Mouse (Mus musculus) kidney, adult 9 months (tissue): ENCODE data around the gene Iqcf4.
A peak's percentile ranks its signal among the peaks of the same experiment; 100 is the strongest.
"Not testable (repeated sequence)": the region's sequence is repeated elsewhere in the genome, so short reads cannot be mapped to it uniquely, and the experiment has no call there.

Source experiments
- DNase-seq: peaks from one replicate; pipeline ENCODE4 v3.0.0; 2022

The Iqcf4 gene

DNA sequence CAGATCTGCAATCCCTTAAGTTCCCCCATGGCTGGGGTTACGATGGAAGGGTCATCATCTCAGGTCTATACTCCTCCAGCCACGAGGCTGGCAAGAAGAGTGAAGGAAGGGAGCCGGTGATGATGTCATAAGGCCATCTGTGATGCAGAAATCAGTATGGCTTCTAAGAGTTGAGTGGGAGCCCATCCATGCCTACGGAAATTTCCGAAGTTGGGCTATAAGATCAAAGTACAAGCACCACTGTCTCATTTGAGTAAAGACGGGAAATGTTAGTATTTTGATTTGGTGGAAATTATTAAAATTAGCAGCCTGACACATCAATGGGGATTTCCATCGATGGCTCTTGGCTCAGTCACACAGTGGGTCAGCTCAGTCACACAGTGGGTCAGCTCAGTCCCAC is at the start of gene Iqcf4:
Gene Iqcf4 (minus strand): TSS at position 101 of the 400 bp plus-strand sequence.
- no peak for DNase-seq

- no peak for DNase-seq
These were observed 46.7 kb upstream of the Iqcf4 start for GRCm38 (mm10) chr9:106617496-106617895.

DNA sequence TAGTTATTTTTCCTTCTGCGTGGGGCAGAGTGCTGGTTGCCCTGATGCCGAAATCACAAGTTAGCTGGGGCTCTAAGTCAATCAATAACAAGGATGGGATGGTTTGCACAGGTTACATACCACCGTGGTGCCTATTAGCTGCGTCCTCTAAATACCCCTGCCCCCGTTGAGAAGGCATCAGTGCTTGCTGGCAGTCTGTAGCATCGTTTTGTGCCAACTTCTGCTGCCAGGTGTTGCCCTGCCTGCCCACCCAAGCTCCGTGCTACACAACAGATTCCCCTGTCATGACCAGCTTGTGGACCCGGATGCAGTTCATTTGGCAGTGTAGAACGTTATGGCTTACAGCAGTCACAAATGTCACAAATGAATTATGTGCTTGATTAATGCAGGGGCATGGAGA is 45.5 kb upstream of the Iqcf4 start:
- DNase-seq, result no peak

DNA sequence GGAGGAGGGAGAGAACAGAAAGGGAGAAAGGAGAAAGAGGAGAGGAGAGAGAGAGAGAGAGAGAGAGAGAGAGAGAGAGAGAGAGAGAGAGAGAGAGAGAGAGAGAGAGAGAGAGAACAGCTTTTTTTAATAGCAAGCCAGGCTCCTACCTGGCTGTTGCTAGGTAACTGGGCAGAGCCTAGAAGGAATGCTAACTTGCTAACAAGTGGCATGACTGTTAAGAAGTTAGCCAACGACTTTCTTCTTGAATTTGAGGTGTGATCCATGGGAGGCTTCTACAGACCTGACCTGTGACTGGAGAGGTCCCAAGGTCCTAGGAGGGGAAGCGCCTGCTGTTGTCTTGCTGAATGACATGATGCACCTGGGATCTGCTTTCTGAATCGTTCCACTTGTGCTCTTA is 43.8 kb upstream of the Iqcf4 start:
- DNase-seq, result no peak

GRCm38 (mm10) chr9:106613951-106614350 is 43.2 kb upstream of the Iqcf4 start:
- DNase-seq, result no peak

DNA sequence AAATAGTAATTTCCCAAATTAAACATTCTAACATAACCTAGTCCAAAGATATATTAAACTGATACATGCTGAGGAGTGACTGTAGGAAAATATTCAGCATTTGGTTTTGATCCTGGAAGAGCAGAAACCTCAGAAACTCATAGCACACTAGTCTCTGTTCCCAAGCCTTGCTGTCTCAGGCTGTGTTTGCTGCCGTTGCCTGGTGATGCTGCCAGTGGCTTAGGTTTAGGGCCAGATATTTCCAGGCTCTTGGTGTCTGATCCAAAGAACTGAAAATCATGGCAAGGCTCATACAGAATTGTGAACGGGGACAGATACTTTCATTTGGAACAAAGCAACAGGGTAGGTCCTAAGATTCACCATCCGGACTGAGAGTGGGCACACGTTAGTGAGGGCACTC is 39.9 kb upstream of the Iqcf4 start:
- DNase-seq, result no peak

GRCm38 (mm10) chr9:106600546-106600945 is 29.8 kb upstream of the Iqcf4 start:
- DNase-seq, result peak; percentile 34

DNA sequence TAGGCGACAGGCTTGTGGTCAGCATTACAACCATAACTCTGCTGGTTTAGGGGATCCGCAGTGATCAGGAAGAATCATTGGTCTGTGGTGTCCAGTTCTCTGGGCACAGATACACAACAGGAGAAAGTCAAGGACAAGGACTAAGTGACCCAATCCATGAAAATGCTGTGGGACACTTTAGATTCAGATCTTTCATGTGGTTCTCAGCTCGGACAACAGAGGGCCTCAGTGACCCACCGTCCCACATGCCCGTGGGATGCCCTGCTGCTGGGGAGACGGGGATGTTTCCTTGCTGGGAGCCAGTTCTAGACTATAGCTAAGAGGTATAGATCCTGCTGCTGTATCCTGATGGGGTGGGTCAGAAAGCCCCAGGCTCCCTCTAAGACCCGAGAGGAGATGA is 27.7 kb upstream of the Iqcf4 start:
- no peak for DNase-seq

DNA sequence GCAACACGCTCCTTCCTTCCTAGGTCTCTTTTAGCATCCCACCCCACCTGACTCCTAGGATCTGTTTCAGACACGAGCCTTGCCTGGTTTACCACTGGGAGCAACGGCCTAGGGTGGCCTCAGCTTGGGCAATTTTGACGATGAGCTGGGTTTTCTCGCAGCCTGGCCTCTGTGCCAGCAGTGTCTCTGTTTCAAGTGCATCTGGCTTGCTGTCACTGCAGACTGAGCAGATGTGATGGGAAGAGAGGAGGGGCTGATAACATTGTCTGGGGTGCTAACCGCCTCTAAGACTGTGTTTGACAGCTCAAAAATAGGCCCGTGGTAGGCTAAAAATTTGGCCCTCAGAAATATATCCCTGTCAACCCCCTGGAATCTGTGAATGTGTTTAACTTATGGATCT is 25.0 kb upstream of the Iqcf4 start:
- no peak for DNase-seq

- DNase-seq, result not testable (repeated sequence)
These were observed 24.6 kb upstream of the Iqcf4 start for GRCm38 (mm10) chr9:106595402-106595801.

DNA sequence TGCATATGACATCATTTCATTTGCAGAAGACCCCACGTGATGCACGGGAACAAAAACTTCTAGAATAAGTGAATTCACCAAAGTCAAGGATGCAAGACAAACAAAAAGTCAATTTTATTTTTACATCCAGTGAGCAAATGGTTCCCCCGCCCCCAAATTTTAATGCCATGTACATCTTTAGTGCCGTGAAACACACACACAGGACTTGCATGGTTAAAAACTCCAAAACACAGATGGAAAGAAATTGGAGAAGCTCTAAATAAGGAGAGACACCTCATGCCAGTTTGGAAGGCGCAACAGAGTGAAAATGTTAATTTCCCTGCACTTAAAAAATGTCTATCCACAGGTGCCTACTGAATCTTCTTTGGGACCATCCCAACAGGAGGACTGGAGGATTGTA is 21.4 kb upstream of the Iqcf4 start:
- no peak for DNase-seq

GRCm38 (mm10) chr9:106582552-106582951 is 11.8 kb upstream of the Iqcf4 start:
- no peak for DNase-seq

- DNase-seq, result no peak
These were observed 9.2 kb upstream of the Iqcf4 start for GRCm38 (mm10) chr9:106580016-106580415.

GRCm38 (mm10) chr9:106576112-106576511 is 5.3 kb upstream of the Iqcf4 start:
- DNase-seq, result no peak

DNA sequence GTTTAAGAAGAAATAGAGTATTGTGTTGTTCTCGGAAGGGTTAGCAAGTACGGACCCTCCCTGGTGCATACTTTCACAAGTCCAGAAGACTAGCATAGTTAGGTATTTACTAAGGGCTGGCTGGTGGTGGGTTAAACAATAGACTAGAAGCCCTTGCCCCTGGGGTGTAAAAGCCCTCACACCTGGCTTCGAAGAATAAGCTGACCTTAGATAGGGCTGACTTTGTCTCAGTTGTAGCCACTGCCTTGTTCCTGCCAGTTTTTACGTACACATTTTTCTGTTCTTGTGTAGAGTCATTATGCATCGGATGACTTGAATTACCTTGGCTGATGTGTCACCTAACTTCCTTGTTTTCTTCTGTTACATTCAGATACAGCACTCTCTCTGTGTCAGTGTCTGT is 2.6 kb upstream of the Iqcf4 start:
- no peak for DNase-seq

- no peak for DNase-seq
These were observed 1.4 kb upstream of the Iqcf4 start for GRCm38 (mm10) chr9:106572186-106572585.

- DNase-seq, result peak; percentile 56
These were observed 4.4 kb downstream of the Iqcf4 start for GRCm38 (mm10) chr9:106566437-106566836.

DNA sequence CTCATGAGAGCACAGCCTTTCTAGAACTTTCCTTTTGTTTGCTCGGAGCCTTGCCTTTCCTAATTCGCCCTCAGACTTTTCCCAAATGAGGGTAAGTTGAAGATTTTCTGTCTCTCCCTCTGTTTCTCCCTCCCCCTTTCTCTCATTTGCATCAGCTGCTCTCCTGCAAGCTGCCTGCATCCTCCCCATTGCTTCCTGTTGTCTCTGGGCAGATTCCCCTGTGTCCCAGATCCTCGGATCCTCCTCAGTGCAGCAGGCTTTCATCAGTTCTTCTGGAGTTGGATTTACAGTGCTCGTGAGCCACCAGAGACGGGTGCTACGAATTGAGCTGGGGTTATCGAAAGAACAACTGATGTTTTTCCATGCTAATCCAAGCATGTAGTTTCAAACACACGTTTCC is 6.8 kb downstream of the Iqcf4 start:
- no peak for DNase-seq

- DNase-seq, result no peak
These were observed 8.5 kb downstream of the Iqcf4 start for GRCm38 (mm10) chr9:106562291-106562690.

- DNase-seq, result no peak
These were observed 9.3 kb downstream of the Iqcf4 start, which contains the start of gene Iqcf3 for GRCm38 (mm10) chr9:106561531-106561930. Gene Iqcf3 (minus strand): TSS chr9:106561631.

- no peak for DNase-seq
These were observed 35.8 kb downstream of the Iqcf4 start for GRCm38 (mm10) chr9:106534975-106535374.

DNA sequence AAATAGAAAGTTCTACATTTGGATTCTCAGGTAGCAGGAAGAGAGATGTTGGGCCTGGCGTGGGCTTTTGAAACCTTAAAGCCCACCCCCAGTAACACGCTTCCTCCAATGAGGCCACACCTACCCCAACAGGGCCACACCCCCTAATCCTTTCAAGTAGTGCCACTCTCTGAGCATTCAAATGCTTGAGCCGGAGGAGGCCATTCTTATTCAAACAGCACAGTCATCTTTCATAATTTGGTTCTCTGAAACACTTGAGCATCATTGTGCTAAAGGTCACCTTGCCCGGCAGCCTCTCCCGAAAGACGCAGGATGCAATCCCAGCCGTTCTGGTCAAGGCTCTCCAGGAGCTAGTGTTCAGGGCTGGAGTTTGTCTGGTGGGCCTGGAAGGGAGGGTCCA is 36.5 kb downstream of the Iqcf4 start:
- DNase-seq, result no peak

DNA sequence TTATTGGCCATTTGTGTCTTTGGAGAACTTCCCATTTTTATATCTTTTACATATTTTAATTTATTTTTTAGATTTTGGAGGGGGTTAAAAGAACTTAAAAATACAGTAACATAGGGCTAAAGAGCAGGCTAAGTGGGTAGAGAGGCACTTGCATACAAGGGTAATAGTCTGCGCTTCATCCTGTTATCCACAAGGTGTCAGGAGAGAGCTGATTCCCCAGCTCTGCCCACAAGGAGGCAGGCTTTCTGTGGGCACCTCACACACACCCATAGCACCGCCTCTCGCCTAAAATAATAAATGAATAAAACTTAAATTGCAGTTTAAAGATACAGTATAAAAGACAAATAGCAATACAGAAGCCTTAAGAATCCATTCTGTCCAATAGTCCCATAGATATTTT is 39.0 kb downstream of the Iqcf4 start:
- DNase-seq, result peak; percentile 14

DNA sequence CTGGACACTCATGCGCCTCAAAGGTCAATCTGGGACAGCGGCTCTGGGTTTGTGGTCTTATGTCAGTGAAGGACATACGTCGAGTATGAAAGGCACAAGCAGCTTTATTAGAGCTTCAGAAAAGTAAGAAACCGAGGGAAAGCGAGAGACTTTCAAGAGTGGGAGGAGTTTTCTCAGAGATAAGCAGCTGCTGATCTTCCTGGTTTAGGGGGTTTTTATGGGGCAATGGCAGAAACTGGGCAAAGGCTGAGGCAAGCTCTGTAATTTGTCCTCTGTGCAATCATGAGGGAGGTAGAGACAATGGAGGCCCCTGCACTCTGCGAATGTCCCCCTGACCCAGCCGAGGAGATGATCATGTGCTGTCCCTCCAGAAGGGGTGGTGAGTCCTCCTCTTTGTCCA is 50.9 kb downstream of the Iqcf4 start:
- DNase-seq, result no peak

GRCm38 (mm10) chr9:106519433-106519832 is 51.4 kb downstream of the Iqcf4 start:
- DNase-seq, result no peak
